Mouse (Mus musculus): ENCODE results near the gene Parp4. TPM values are rescaled to one million over a fixed set of nuclear protein-coding genes. Genes with fewer than 3 reads are reported as not detected.

Gene Parp4
- polyA plus RNA-seq, 1 experiment from 2014 or later, result 5.1 TPM

Other genes starting within 250 kb of the Parp4 start
- 0.26 and 0.28 TPM in 2 replicates for gene Atp12a, start 210.6 kb upstream of the Parp4 start, polyA plus RNA-seq (2014; fragmentation: Nextera tagmentation; extraction: Ambion mirVana)
- 1.5 and 3.1 TPM in 2 replicates for gene Rnf17, start 173.0 kb upstream of the Parp4 start, polyA plus RNA-seq (2014; fragmentation: Nextera tagmentation; extraction: Ambion mirVana)
- gene Cenpj, start 194 bp upstream of the Parp4 start, polyA plus RNA-seq (2014; fragmentation: Nextera tagmentation; extraction: Ambion mirVana), result 9.5 and 12.2 TPM in 2 replicates
- 25.3 and 28.2 TPM in 2 replicates for gene Mphosph8, start 92.6 kb downstream of the Parp4 start, polyA plus RNA-seq (2014; fragmentation: Nextera tagmentation; extraction: Ambion mirVana)
- 27.1 and 29.8 TPM in 2 replicates for gene Pspc1, start 202.7 kb downstream of the Parp4 start, polyA plus RNA-seq (2014; fragmentation: Nextera tagmentation; extraction: Ambion mirVana)
- gene Zmym5, start 236.1 kb downstream of the Parp4 start, polyA plus RNA-seq (2014; fragmentation: Nextera tagmentation; extraction: Ambion mirVana), result 19.8 TPM in 2 replicates

All from embryonic facial prominence, embryonic 14.5 days (tissue).